Mouse (Mus musculus): ENCODE results near the gene Rpl19.

Gene Rpl19

GRCm38 (mm10) chr11:97998074-97998793 is 28.3 kb upstream of the Rpl19 start:
- in situ Hi-C loops (cut with MboI; ENCODE audit: unreplicated experiment in 2 of 2) = loop anchor here in 1 of 2 experiments (10.0 kb wide), 1 partner anchor 747 kb away; the partner anchor contains the start of gene Thra

- in situ Hi-C loops (cut with MboI; ENCODE audit: unreplicated experiment in 2 of 2) = loop anchor here in 1 of 2 experiments (10.0 kb wide), 1 partner anchor 746 kb away; the partner anchor contains the start of gene Thra
Observed at GRCm38 (mm10) chr11:97998898-97999608, 27.5 kb upstream of the Rpl19 start.

DNA sequence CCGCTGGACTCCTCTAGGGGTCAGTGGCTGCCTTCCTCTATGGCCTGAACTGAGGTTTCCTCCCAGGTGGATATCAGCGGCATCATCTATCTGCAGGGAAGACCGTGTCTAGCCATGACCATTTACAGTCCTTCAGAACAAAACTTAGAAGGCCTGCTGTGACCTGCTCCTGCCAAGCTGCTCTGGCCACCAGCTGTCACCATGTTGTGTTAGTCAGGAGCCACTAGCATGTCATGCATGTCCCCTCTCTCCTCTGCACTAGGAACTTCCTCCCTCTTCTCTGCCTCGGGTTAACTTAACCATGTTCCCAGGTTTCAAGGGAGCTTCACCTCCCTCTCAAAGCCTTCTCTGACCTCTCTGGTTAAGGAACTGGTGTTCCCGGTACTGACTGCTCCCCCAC is 26.8 kb upstream of the Rpl19 start:
- in situ Hi-C loops (cut with MboI; ENCODE audit: unreplicated experiment in 2 of 2) = loop anchor here in 1 of 2 experiments (10.0 kb wide), 1 partner anchor 745 kb away; the partner anchor contains the start of gene Thra

GRCm38 (mm10) chr11:98000378-98001140 is 26.0 kb upstream of the Rpl19 start:
- in situ Hi-C loops (cut with MboI; ENCODE audit: unreplicated experiment in 2 of 2) = no loop called here

DNA sequence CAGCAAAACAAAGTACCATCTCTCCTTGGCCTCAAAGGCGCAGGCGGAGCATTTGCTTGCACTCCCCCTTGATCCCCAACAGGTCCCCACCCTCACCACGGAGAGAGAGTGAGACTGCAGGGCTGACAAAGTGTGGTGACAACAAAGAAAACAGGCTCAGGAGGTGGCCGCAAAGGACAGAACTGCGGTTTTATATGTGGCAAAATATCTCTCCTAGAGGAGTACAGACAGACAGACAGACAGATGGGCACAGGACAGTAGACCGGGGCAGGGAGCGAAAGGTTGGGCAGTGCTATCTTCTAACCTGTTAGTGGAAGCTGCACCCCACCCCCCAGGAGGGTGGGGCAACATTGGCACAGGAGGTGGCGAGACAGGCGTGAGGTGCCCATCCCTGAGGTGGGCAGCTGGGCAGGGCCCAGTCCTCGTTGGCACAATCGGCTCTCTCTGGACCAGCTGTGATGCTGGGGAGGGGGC is 25.1 kb upstream of the Rpl19 start:
- in situ Hi-C loops (cut with MboI; ENCODE audit: unreplicated experiment in 2 of 2) = no loop called here

DNA sequence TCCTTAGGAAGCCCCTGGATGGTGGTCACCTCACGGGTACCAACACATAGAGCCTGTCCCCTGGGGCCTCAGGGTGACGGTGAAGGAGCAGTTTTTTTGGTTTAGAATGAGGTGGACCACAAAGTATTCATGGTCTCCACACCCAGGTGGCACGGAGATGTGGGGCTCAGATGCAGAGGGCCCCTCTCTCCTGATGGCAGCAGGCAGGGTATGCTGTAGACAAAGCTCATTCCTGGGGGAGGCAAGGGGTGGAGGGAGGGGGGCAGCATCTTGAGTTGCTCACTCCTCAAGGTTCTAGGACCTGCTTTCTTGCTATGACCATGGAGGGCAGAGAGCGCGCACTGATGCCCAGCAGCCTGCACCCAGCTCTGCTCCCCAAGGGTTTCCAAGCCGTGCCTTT is 24.5 kb upstream of the Rpl19 start:
- in situ Hi-C loops (cut with MboI; ENCODE audit: unreplicated experiment in 2 of 2) = no loop called here

DNA sequence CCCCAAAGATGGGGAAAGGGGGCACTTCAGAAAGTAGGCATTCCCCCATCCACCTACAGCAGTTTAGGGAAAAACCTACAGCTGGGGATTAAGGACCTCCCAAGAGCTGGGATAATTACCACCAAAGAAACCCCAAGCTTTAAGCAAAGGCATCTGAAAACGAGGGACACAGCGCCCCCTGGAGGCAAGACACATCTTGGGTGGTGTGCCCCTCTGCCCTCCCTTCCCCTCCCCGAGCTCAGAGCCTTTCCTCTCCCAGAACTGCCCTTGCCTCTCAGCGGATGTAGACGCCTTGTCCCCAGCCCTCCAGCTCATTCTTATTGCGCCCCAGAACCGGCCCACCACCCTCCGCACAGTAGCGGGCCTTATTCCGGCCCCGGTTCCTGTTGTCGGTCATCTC is 23.9 kb upstream of the Rpl19 start:
- in situ Hi-C loops (cut with MboI; ENCODE audit: unreplicated experiment in 2 of 2) = no loop called here

GRCm38 (mm10) chr11:98003171-98003671 is 23.3 kb upstream of the Rpl19 start:
- in situ Hi-C loops (cut with MboI; ENCODE audit: unreplicated experiment in 2 of 2) = no loop called here

- in situ Hi-C loops (cut with MboI; ENCODE audit: unreplicated experiment in 2 of 2) = no loop called here
Observed at GRCm38 (mm10) chr11:98004161-98004560, 22.3 kb upstream of the Rpl19 start.

GRCm38 (mm10) chr11:98005076-98005475 is 21.4 kb upstream of the Rpl19 start:
- in situ Hi-C loops (cut with MboI; ENCODE audit: unreplicated experiment in 2 of 2) = no loop called here

DNA sequence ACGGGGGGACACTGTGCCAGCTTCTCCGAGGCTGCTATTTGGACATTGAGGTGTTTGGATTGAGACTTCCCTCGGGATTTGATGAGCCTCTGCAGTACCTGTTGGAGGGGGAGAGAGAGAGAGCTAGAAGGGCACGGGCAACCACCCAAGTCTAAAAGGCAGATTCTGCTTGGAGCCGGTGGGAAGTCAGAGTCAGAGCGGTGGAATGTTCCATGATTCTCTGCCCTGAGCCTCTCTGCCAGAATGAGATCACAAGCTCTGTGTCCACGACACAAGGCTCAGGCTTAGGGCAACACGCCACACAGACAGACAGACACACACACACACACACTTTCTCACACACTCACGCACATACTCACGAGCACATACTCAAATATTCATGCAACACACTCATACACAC is 20.8 kb upstream of the Rpl19 start:
- in situ Hi-C loops (cut with MboI; ENCODE audit: unreplicated experiment in 2 of 2) = no loop called here

- in situ Hi-C loops (cut with MboI; ENCODE audit: unreplicated experiment in 2 of 2) = no loop called here
Observed at GRCm38 (mm10) chr11:98008087-98008486, 18.4 kb upstream of the Rpl19 start.

GRCm38 (mm10) chr11:98011716-98012115 is 14.8 kb upstream of the Rpl19 start:
- in situ Hi-C loops (cut with MboI; ENCODE audit: unreplicated experiment in 2 of 2) = no loop called here

DNA sequence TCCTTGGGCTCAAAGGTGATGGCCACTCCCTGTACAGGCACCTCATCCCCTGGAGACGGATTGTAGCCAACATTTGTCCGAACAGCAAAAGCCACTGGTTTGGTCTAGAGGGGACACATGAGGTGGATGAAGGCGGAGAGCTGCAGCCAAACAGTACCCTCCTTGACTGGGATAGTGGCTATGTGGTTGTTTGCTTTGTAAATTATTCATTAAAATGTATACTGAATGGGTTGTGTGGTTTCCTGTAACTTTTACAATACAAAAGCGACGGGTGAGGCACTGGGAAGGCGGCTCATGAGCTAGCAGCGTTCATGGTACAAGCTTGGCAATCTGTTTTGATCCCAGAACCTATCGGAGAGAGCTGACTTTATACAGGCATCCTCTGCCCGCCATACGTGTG is 13.7 kb upstream of the Rpl19 start:
- in situ Hi-C loops (cut with MboI; ENCODE audit: unreplicated experiment in 2 of 2) = no loop called here

DNA sequence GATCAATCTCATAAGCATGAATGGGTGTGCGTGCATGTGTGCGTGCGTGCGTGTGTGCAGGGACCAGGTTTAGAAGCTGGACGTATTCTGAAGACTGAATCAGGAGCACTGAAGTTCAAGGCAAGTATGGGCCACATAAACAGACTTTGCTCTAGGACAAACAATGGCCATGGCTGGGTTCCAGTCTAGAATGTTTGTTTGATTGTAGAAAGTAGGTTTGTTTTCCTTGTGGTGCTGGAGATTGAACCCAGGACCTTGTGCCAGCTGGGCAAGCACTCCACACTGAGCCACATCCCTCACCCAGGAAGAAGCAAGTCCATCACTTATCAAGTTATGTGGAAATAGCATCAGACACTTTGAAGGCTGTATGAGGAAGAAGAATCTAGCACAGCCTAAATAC is 10.3 kb upstream of the Rpl19 start:
- in situ Hi-C loops (cut with MboI; ENCODE audit: unreplicated experiment in 2 of 2) = no loop called here

- in situ Hi-C loops (cut with MboI; ENCODE audit: unreplicated experiment in 2 of 2) = no loop called here
Observed at GRCm38 (mm10) chr11:98016824-98017223, 9.7 kb upstream of the Rpl19 start.

DNA sequence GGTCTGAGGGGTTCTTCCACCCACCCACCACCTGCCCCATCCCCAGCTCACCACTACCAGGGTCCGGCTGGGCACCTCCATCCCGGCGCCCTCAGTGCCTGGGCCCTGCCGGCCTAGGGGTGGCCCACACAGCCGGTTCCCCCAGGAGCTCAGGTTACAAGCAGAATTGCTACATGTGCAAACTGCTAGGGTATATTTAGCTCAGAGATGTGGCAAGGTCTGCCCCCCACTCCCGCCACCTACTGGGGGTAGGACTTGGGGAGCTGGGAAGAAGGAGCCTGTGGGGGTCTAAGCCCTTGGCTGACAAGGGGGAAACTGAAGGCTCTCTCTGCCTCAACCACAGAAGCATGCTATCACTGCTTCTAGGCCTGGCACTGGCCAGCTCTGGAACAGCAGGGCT is 8.3 kb upstream of the Rpl19 start:
- in situ Hi-C loops (cut with MboI; ENCODE audit: unreplicated experiment in 2 of 2) = no loop called here

DNA sequence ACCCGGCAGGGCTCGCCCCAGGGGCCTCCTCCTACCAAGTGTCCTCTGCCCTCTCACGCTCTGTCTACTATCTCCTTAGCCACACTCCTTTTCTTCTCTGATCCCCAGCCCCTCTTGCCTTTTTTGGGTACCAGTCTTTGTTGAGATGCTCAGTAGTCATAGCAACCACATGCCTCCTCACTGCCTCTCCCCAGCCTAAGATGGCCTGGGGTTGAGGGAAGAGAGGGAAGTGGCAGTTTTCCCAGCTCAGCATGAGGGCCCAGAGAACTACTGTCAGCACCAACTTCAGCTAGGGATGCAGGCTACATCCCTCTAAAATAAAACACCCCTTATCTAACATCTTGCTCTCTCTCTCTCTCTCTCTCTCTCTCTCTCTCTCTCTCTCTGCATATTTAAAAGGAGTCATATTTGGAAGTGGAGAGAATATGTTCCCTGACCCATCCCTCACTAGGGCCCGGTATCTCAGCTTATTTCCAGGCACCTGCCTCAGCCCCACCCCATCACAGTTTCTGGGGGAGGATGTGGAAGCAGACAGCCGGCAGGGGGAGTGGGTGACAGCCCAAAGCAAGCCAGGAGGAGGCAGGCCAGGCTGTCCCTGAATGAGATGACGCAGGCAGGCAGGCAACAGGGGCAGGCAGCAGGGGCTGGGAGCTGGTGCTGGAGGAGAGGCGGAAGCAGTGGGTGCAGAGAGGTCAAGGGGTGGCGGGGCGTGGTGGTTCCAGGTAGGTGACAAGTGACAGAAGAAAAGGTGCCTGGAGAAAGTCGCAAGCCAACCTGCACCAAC is 7.5 kb upstream of the Rpl19 start:
- in situ Hi-C loops (cut with MboI; ENCODE audit: unreplicated experiment in 2 of 2) = no loop called here

GRCm38 (mm10) chr11:98019883-98020610 is 6.5 kb upstream of the Rpl19 start:
- in situ Hi-C loops (cut with MboI; ENCODE audit: unreplicated experiment in 2 of 2) = loop anchor here (5.0 to 10.0 kb wide), 2 partner anchors 33 to 85 kb away; partner anchors contain the start of gene Plxdc1 (in 1 of the 2)
